Mouse (Mus musculus): ENCODE results near the gene Faap20.
"Not testable (repeated sequence)": the region's sequence is repeated elsewhere in the genome, so short reads cannot be mapped to it uniquely, and the experiment has no call there.

Gene Faap20

GRCm38 (mm10) chr4:155221599-155222551, 27.7 kb upstream of the Faap20 start:
- DNase-seq, result peak; percentile 85 to 92

DNA sequence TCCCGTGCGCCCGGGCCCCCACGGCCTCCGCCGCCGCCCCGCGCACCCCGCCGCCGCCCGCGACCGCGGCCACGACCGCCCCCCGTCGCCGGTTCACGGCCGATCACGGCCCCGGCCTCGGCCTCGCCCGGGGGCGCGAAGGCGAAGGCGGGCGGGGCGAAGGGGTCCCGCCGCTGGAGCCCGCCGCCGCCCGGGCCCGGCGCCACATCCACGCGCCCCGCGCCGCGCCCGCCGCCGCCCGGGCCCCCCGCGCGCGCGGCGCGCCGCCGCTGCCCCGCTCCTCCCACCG, 27.1 kb upstream of the Faap20 start, which contains the start of gene Ski:
TSS of gene Ski (minus strand) at position 41 of the 289 bp plus-strand sequence.
- DNase-seq, result no peak

GRCm38 (mm10) chr4:155222841-155223593, 26.6 kb upstream of the Faap20 start:
- peak; percentile 98 to 99 for DNase-seq

GRCm38 (mm10) chr4:155223594-155224528, 25.7 kb upstream of the Faap20 start:
- DNase-seq, result no peak

DNA sequence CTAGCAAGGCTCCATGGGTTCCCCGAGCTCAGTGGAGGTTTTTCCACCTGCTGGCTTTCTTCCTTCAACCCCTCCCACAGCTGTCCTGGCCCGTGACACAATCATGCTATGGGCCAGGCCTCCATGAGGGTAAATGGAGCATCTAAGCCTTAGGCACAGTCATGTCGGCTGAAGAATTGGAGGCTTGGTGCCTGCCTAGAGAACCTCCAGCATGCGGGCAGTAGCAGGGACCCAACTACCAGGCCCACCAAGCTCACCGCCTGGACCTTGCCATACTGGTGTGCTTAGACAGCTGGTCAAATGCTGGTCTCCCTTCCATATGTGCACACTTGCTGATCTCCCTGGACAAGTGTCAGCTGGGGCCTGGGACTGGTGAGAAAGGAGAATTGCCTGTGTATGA, 23.7 kb upstream of the Faap20 start:
- no peak for DNase-seq

- no peak for DNase-seq
Measured at GRCm38 (mm10) chr4:155227986-155228385, 21.6 kb upstream of the Faap20 start.

DNA sequence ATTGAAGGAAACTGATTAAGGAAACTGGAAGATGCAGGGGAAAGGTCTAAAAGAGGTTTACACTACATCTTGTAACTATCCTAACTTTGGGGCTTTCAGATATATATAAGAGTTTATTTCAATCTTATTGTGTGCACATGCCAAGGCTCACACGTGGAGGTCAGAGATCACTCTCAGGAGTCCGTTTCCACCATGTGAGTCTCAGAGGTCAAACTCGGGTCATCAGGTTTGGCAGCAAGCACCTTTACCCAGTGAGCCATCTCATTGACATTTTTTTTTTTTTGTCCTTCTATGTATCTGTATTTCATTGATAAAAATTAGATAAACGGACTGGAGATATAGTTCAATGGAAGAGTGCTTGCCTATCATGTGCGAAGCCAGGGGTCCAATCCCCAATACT, 21.1 kb upstream of the Faap20 start:
- DNase-seq, result peak; percentile 69 to 78

- peak; percentile 73 to 91 for DNase-seq
Measured at GRCm38 (mm10) chr4:155233878-155234277, 15.7 kb upstream of the Faap20 start.

- peak; percentile 83 to 87 for DNase-seq
Measured at GRCm38 (mm10) chr4:155234371-155235310, 15.0 kb upstream of the Faap20 start.

DNA sequence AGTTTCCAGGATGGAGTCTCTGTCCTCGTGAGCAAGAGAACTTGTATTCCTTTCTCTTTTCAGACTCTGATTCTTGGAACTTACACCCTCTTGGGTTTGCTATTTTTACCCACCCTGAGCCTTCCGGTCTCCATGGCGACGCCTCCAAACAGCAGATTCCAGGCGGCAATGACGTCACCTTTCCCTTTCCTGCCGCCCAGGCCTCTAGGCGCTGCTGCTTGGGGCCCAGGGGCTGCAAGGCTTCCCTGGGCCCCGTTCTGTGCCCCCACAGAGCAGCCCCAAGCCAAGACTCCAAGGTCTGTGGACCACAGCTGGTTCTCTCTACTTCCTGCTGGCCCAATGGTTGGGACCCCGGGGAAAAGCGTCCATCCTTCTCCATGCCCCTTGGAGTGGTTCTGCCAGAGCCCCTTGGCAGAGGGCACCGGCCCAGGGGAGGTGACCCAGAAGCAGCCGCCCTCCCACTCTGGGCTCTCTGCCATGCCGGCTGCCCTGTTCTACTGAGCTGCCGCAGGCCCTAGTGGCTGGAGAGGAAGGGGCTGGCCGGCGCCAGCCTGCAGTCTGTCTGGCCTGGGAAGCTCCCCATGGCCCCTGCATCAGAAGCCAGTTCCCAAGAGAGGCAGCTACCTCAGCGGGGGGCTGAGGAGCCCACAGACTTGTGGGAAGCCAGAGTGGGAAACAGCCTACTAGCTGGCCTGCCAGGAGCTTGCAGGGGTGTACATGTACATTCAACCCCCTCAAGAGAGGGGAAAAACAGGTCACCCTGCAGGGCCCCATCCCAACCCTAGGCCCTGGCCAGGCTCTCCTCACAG, 14.1 kb upstream of the Faap20 start:
- DNase-seq, result peak; percentile 96

- DNase-seq, result no peak
Measured at GRCm38 (mm10) chr4:155236737-155237385, 12.7 kb upstream of the Faap20 start.

GRCm38 (mm10) chr4:155238276-155238675, 11.3 kb upstream of the Faap20 start:
- DNase-seq, result peak; percentile 77 to 92

GRCm38 (mm10) chr4:155239494-155239893, 10.1 kb upstream of the Faap20 start:
- DNase-seq, result no peak

- no peak for DNase-seq
Measured at GRCm38 (mm10) chr4:155241789-155242188, 7.8 kb upstream of the Faap20 start.

GRCm38 (mm10) chr4:155242292-155242691, 7.3 kb upstream of the Faap20 start:
- DNase-seq, result peak in 1 of 2 experiments; percentile 72

DNA sequence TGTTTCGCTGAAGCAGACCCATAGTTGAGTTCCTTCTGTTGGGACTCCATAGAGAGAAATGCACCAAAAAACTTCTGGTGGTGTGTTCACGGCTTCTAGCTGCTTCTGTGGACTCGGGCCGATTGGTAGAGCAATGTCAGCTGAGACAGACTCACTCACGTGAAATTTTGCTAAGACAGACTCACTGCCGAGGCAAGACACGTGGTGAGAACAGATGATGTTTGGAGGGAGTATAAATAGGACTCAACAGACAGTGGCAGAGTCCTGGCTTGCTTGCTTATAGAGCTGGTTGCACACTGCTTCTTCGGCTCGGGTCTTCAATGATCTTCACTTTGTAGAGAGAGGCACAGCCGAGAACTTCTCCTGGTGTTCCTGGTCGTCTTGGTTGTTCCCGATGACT, 6.4 kb upstream of the Faap20 start:
- DNase-seq, result no peak

GRCm38 (mm10) chr4:155245770-155246492, 3.7 kb upstream of the Faap20 start:
- peak; percentile 74 to 88 for DNase-seq

DNA sequence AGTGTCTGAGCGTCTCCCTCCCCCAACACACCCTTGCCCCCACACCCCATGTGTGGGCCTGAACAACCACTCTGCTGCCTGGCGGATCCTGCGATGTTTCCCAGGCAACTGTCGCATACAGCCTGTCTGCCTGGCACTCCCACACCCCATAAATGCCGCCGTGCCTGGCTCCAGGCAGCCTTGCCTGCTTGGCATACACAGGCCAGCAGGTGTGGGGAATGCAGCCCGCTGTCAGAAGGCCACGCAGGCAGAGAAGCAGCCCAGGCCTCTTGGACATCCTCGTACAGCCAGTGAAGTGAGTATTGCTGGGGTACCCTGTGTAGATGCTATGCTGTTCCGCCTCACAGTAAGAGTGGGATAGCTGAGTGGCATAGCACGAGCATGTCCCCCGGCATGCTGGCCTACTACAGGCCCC, 2.9 kb upstream of the Faap20 start:
- peak; percentile 31 to 71 for DNase-seq

- DNase-seq, result not testable (repeated sequence)
Measured at GRCm38 (mm10) chr4:155248054-155248453, 1.5 kb upstream of the Faap20 start.
